Mouse (Mus musculus) c-Kit-positive CD71-positive TER-119-positive erythroid progenitor cells, embryonic 14.5 days (primary cell): Measurements from ENCODE around the gene Twf2.

Source experiments
- DNase-seq: peaks from one replicate; pipeline ENCODE4 v3.0.0-alpha.2; 2013; ENCODE audit warnings: low spot score

Gene Twf2

GRCm38 (mm10) chr9:106179454-106179853 lies 23.5 kb upstream of the Twf2 start:
- no peak for DNase-seq

- DNase-seq = no peak
Observed at GRCm38 (mm10) chr9:106179964-106180363, 22.9 kb upstream of the Twf2 start.

- DNase-seq = no peak
Observed at GRCm38 (mm10) chr9:106182146-106182545, 20.8 kb upstream of the Twf2 start.

GRCm38 (mm10) chr9:106183996-106184395 lies 18.9 kb upstream of the Twf2 start:
- DNase-seq = no peak

- no peak for DNase-seq
Observed at GRCm38 (mm10) chr9:106191355-106191754, 11.6 kb upstream of the Twf2 start.

GRCm38 (mm10) chr9:106192024-106192423 lies 10.9 kb upstream of the Twf2 start:
- no peak for DNase-seq

GRCm38 (mm10) chr9:106192998-106193397 lies 9.9 kb upstream of the Twf2 start:
- DNase-seq = no peak

GRCm38 (mm10) chr9:106193930-106194807 lies 8.7 kb upstream of the Twf2 start:
- DNase-seq = no peak

GRCm38 (mm10) chr9:106195693-106196092 lies 7.2 kb upstream of the Twf2 start:
- no peak for DNase-seq

- DNase-seq = no peak
Observed at GRCm38 (mm10) chr9:106197081-106197713, 5.7 kb upstream of the Twf2 start.

GRCm38 (mm10) chr9:106197732-106198131 lies 5.2 kb upstream of the Twf2 start:
- no peak for DNase-seq

- DNase-seq = peak; percentile 44
Observed at GRCm38 (mm10) chr9:106198962-106199458, 3.9 kb upstream of the Twf2 start.

- no peak for DNase-seq
Observed at GRCm38 (mm10) chr9:106199535-106200272, 3.2 kb upstream of the Twf2 start, which contains the start of gene Ppm1m. TSS of gene Ppm1m (minus strand) at chr9:106199746.

GRCm38 (mm10) chr9:106201895-106202294 lies 1.0 kb upstream of the Twf2 start:
- DNase-seq = no peak

- DNase-seq = no peak
Observed at GRCm38 (mm10) chr9:106203990-106204851, 1.3 kb downstream of the Twf2 start.

- DNase-seq = no peak
Observed at GRCm38 (mm10) chr9:106205713-106206290, 2.9 kb downstream of the Twf2 start.

- no peak for DNase-seq
Observed at GRCm38 (mm10) chr9:106206515-106206914, 3.6 kb downstream of the Twf2 start.

- DNase-seq = no peak
Observed at GRCm38 (mm10) chr9:106208181-106208580, 5.3 kb downstream of the Twf2 start.

- no peak for DNase-seq
Observed at GRCm38 (mm10) chr9:106209954-106210353, 7.0 kb downstream of the Twf2 start.

GRCm38 (mm10) chr9:106210853-106211609 lies 8.1 kb downstream of the Twf2 start:
- no peak for DNase-seq
